Mouse (Mus musculus): ENCODE results near the gene Med19.
A peak's percentile ranks its signal among the peaks of the same experiment; 100 is the strongest.

- TF ChIP-seq USF1 (IDR thresholded peaks at IDR 0.05; ENCODE audit: low read depth) (peak; percentile 41), CTCF (IDR thresholded peaks at IDR 0.05; ENCODE audit: control insufficient read depth, insufficient read depth, insufficient read length) (no peak), MAX (IDR thresholded peaks at IDR 0.05) (no peak)
These were observed 39.6 kb upstream of the Med19 start for GRCm38 (mm10) chr2:84638428-84639220.
